In genomic region chr7:25479440-25479839, GRCm38 (mm10) we compare ENCODE assay signal across 9 mouse cellular contexts. TPM values are rescaled to one million over a fixed set of nuclear protein-coding genes. Genes with fewer than 3 reads are reported as not detected.
DNase-seq lines count a peak whose midpoint lies in the region; ATAC-seq and TF ChIP-seq lines count a peak whose summit lies in the region.
"Had no signal": no experiment of that assay in that cellular context is flagged by ENCODE, and none has a peak within 500 bp of the region (broad histone marks: within the 10 kb centered on the region; RNA-seq: fewer than 3 reads in every experiment).

No protein-coding gene starts in this region.

- peak; percentile 66 for TF ChIP-seq CTCF in kidney, adult 2 months (conservative IDR thresholded peaks at IDR 0.05; ENCODE audit: insufficient read depth, insufficient read length, low read depth, low read length)
- no peak for TF ChIP-seq CTCF in thymus, adult 2 months (IDR thresholded peaks at IDR 0.05; ENCODE audit: borderline replicate concordance, control insufficient read depth, extremely low read depth, insufficient read depth, low read length, poor library complexity)

- H3K4me2 ChIP-seq in midbrain, embryonic 15.5 days, result no peak overlapping the region
- H3K4me2 ChIP-seq: midbrain, embryonic 12.5 days had no signal

- no peaks in the 10 kb centered on the region for H3K27me3 ChIP-seq in midbrain, embryonic 10.5 days (ENCODE audit: low read depth, poor library complexity, severe bottlenecking)
- no peaks in the 10 kb centered on the region for H3K27me3 ChIP-seq in midbrain, embryonic 15.5 days (replicated peaks)
- H3K27me3 ChIP-seq in kidney, adult 2 months (replicated peaks; ENCODE audit: control insufficient read depth, insufficient read depth, low read length), result no peaks in the 10 kb centered on the region
- H3K27me3 ChIP-seq in thymus, adult 2 months (ENCODE audit: control insufficient read depth, insufficient read depth, low read length), result no peaks in the 10 kb centered on the region
- H3K27me3 ChIP-seq: midbrain, embryonic 12.5 days had no signal

- whole genome bisulfite sequencing in midbrain, embryonic 10.5 days, result 0% methylated on average over 1 of the region's 1 CpGs
- 0% methylated on average over 1 of the region's 1 CpGs for WGBS in midbrain, embryonic 15.5 days
- 0% methylated on average over 1 of the region's 1 CpGs for WGBS in kidney, adult 2 months
- 0% methylated on average over 1 of the region's 1 CpGs for WGBS in thymus, adult 2 months

- TF ChIP-seq POLR2A in kidney, adult 2 months (IDR thresholded peaks at IDR 0.05; ENCODE audit: low read depth, low read length), result no peak
- TF ChIP-seq POLR2A in thymus, adult 2 months (IDR thresholded peaks at IDR 0.05; ENCODE audit: control insufficient read depth, extremely low read depth, insufficient read depth, low read length, poor library complexity), result no peak

- H3K9me3 ChIP-seq in midbrain, embryonic 10.5 days (replicated peaks), result no peaks in the 10 kb centered on the region
- H3K9me3 ChIP-seq in midbrain, embryonic 15.5 days, result no peaks in the 10 kb centered on the region
- H3K9me3 ChIP-seq: midbrain, embryonic 12.5 days had no signal

- no peak overlapping the region for H3K9ac ChIP-seq in midbrain, embryonic 15.5 days
- H3K9ac ChIP-seq: midbrain, embryonic 12.5 days had no signal

- no peak for ATAC-seq in midbrain, embryonic 15.5 days (replicated peaks)

- no peak overlapping the region for H3K4me3 ChIP-seq in midbrain, embryonic 10.5 days
- H3K4me3 ChIP-seq in midbrain, embryonic 15.5 days, result no peak overlapping the region
- H3K4me3 ChIP-seq in kidney, adult 2 months (ENCODE audit: insufficient read depth, low read depth, low read length), result no peak overlapping the region
- H3K4me3 ChIP-seq in thymus, adult 2 months (ENCODE audit: control insufficient read depth, insufficient read depth, low read length), result no peak overlapping the region
- H3K4me3 ChIP-seq: midbrain, embryonic 12.5 days had no signal

- peak; percentile 9 to 19 for DNase-seq in cerebellum, adult 18-20 months
- DNase-seq in cerebellum, adult 11-12 months, result no peak
- peak; percentile 27 for DNase-seq in midbrain, embryonic 10.5 days (ENCODE audit: low spot score)
- peak; percentile 31 for DNase-seq in cerebellum, adult 9-10 months
- peak; percentile 71 for DNase-seq in kidney, adult 2 months
- DNase-seq in lung, postnatal 14 days, result peak; percentile 54
- DNase-seq in thymus, adult 2 months, result peak; percentile 37

- H3K4me1 ChIP-seq in midbrain, embryonic 10.5 days, result peaks cover 7% of the 10 kb centered on the region; the same call in 1 of the 2 replicates
- H3K4me1 ChIP-seq in midbrain, embryonic 15.5 days, result no peaks in the 10 kb centered on the region
- H3K4me1 ChIP-seq in kidney, adult 2 months (ENCODE audit: control insufficient read depth, insufficient read depth, low read length), result peaks cover 4% of the 10 kb centered on the region; the same call in 1 of the 2 replicates
- H3K4me1 ChIP-seq in thymus, adult 2 months (replicated peaks; ENCODE audit: control insufficient read depth, insufficient read depth, low read length), result peaks cover 5% of the 10 kb centered on the region

- H3K27ac ChIP-seq in midbrain, embryonic 10.5 days (replicated peaks), result no peak overlapping the region
- H3K27ac ChIP-seq in midbrain, embryonic 15.5 days, result no peak overlapping the region
- H3K27ac ChIP-seq in kidney, adult 2 months (ENCODE audit: insufficient read depth, low read depth, low read length), result no peak overlapping the region
- H3K27ac ChIP-seq in thymus, adult 2 months (ENCODE audit: control insufficient read depth, insufficient read depth, low read length), result no peak overlapping the region
- H3K27ac ChIP-seq: midbrain, embryonic 12.5 days had no signal

- no peaks in the 10 kb centered on the region for H3K36me3 ChIP-seq in midbrain, embryonic 10.5 days
- H3K36me3 ChIP-seq in midbrain, embryonic 15.5 days (replicated peaks), result no peaks in the 10 kb centered on the region
- no peaks in the 10 kb centered on the region for H3K36me3 ChIP-seq in kidney, adult 2 months (ENCODE audit: control insufficient read depth, insufficient read depth, low read length)
- H3K36me3 ChIP-seq in thymus, adult 2 months (ENCODE audit: control insufficient read depth, insufficient read depth, low read length), result no peaks in the 10 kb centered on the region
- H3K36me3 ChIP-seq: midbrain, embryonic 12.5 days had no signal

RNA-seq across cellular contexts. Expression of gene Ceacam1, which starts 2.0 kb away (rescaled TPM):
- polyA plus RNA-seq in midbrain, embryonic 10.5 days (2016; fragmentation: Nextera tagmentation; extraction: Ambion mirVana), result 0.53 and 0.61 TPM in 2 replicates
- 0.88 and 1.1 TPM in 2 replicates for polyA plus RNA-seq in midbrain, embryonic 15.5 days (2015; fragmentation: Nextera tagmentation; extraction: Ambion mirVana)
- polyA plus RNA-seq in kidney, adult 2 months (2012; rRNA removed), result 32.1 TPM in 2 replicates
- 5.0 and 5.8 TPM in 2 replicates for polyA plus RNA-seq in thymus, adult 2 months (2012; rRNA removed)
